Mouse (Mus musculus) CH12.LX (cell line): Measurements from ENCODE around the gene Lmo1. TPM values are rescaled to one million over a fixed set of nuclear protein-coding genes. Genes with fewer than 3 reads are reported as not detected.

Source experiments
- DNase-seq: peaks from one replicate; pipeline ENCODE4 v3.0.0-alpha.2; 2013; ENCODE audit errors: extremely low read depth
- H3K27ac ChIP-seq: 2 replicates; pipeline ENCODE4 v1.5.1; 2012; ENCODE audit warnings: low read depth, mild to moderate bottlenecking, control low read depth, moderate library complexity; ENCODE audit not compliant: insufficient read depth
- H3K27me3 ChIP-seq: replicated peaks from 2 replicates; pipeline ENCODE3; 2012; ENCODE audit warnings: inconsistent platforms
- H3K36me3 ChIP-seq, 2 experiments: replicated peaks in 1 of 2; 2 replicates each; pipeline versions ENCODE3 to v1.6.1; 2012; ENCODE audit warnings: inconsistent platforms in 1 of 2, low read length in 1 of 2, mild to moderate bottlenecking in 1 of 2, mixed read lengths in 1 of 2, moderate library complexity in 1 of 2; ENCODE audit not compliant: control insufficient read depth in 1 of 2, insufficient read depth in 1 of 2
- H3K4me1 ChIP-seq, 2 experiments: 2 replicates each; pipeline ENCODE4 v1.6.1; 2012; ENCODE audit warnings: inconsistent platforms in 1 of 2, moderate library complexity in 1 of 2; ENCODE audit not compliant: insufficient read depth in 2 of 2, control insufficient read depth in 1 of 2
- H3K4me2 ChIP-seq: 2 replicates; pipeline ENCODE4 v1.6.1; 2012; ENCODE audit warnings: low read depth, mild to moderate bottlenecking, control low read depth; ENCODE audit not compliant: poor library complexity, insufficient read depth, severe bottlenecking
- H3K4me3 ChIP-seq, 3 experiments: fragments of 150-350 bp in 1 of 3; sonication (generic) in 1 of 3; replicated peaks in 1 of 3; 2 replicates each; pipeline versions ENCODE3 to v1.5.1; 2011 to 2012; ENCODE audit warnings: low read depth in 2 of 3, low read length in 2 of 3, mild to moderate bottlenecking in 2 of 3, moderate library complexity in 2 of 3, control low read depth in 1 of 3, improper control_type of control experiment in 1 of 3, inconsistent platforms in 1 of 3, mixed read lengths in 1 of 3; ENCODE audit not compliant: poor library complexity in 1 of 3
- H3K79me2 ChIP-seq: replicated peaks from 2 replicates; pipeline ENCODE4 v1.6.1; 2012; ENCODE audit warnings: mild to moderate bottlenecking, moderate library complexity; ENCODE audit not compliant: control insufficient read depth, poor library complexity, insufficient read depth, severe bottlenecking; ENCODE audit errors: extremely low read depth
- H3K9ac ChIP-seq: 2 replicates; pipeline ENCODE4 v1.6.1; 2012; ENCODE audit warnings: low read depth, mild to moderate bottlenecking, control low read depth, moderate library complexity; ENCODE audit not compliant: insufficient read depth
- H3K9me3 ChIP-seq: replicated peaks from 2 replicates; pipeline ENCODE3; 2012; ENCODE audit warnings: low read length, inconsistent platforms, mixed read lengths
- CHD1 ChIP-seq: IDR thresholded peaks from 2 replicates; pipeline ENCODE4 v1.6.1; 2012; ENCODE audit warnings: low read depth, low read length, improper control_type of control experiment, inconsistent platforms
- E2F4 ChIP-seq: IDR thresholded peaks from 2 replicates; pipeline ENCODE4 v1.6.1; 2011; ENCODE audit warnings: low read depth, low read length, improper control_type of control experiment; ENCODE audit not compliant: insufficient replicate concordance
- ETS1 ChIP-seq: conservative IDR thresholded peaks from 2 replicates; pipeline ENCODE4 v1.6.1; 2012; ENCODE audit warnings: low read depth, mild to moderate bottlenecking, inconsistent platforms, low read length, improper control_type of control experiment, moderate library complexity
- GABPA ChIP-seq: IDR thresholded peaks from 2 replicates; pipeline ENCODE4 v1.6.1; 2012; ENCODE audit warnings: low read depth, low read length, improper control_type of control experiment, inconsistent platforms; ENCODE audit not compliant: insufficient replicate concordance
- HCFC1 ChIP-seq: IDR thresholded peaks from 2 replicates; pipeline ENCODE4 v1.6.1; 2012; ENCODE audit warnings: low read depth, mild to moderate bottlenecking, inconsistent platforms, low read length, improper control_type of control experiment
- IRF4 ChIP-seq: IDR thresholded peaks from 2 replicates; pipeline ENCODE4 v1.6.1; 2014; ENCODE audit warnings: low read depth, mild to moderate bottlenecking, inconsistent platforms, low read length, improper control_type of control experiment
- JUN ChIP-seq: IDR thresholded peaks from 2 replicates; pipeline ENCODE4 v1.6.1; 2011; ENCODE audit warnings: low read depth, mild to moderate bottlenecking, low read length, improper control_type of control experiment, moderate library complexity; ENCODE audit not compliant: insufficient read depth
- MAFK ChIP-seq: IDR thresholded peaks from 2 replicates; pipeline ENCODE4 v1.6.1; 2011; ENCODE audit warnings: low read length, improper control_type of control experiment; ENCODE audit not compliant: insufficient replicate concordance
- MAX ChIP-seq: IDR thresholded peaks from 2 replicates; pipeline ENCODE4 v1.6.1; 2011; ENCODE audit warnings: low read length, improper control_type of control experiment
- MXI1 ChIP-seq: IDR thresholded peaks from 2 replicates; pipeline ENCODE4 v1.6.1; 2011; ENCODE audit warnings: mild to moderate bottlenecking, low read depth, low read length, improper control_type of control experiment
- MYC ChIP-seq: IDR thresholded peaks from 2 replicates; pipeline ENCODE4 v1.6.1; 2011; ENCODE audit warnings: low read depth, mild to moderate bottlenecking, improper control_type of control experiment, low read length
- PAX5 ChIP-seq: IDR thresholded peaks from 2 replicates; pipeline ENCODE4 v1.6.1; 2012; ENCODE audit warnings: low read length, inconsistent platforms, mixed read lengths
- RAD21 ChIP-seq: IDR thresholded peaks from 2 replicates; pipeline ENCODE4 v1.6.1; 2011; ENCODE audit warnings: low read depth, mild to moderate bottlenecking, low read length, improper control_type of control experiment, moderate library complexity
- SIN3A ChIP-seq: IDR thresholded peaks from 2 replicates; pipeline ENCODE4 v1.6.1; 2012; ENCODE audit warnings: low read length, improper control_type of control experiment, inconsistent platforms
- SMC3 ChIP-seq: IDR thresholded peaks from 2 replicates; pipeline ENCODE4 v1.6.1; 2011; ENCODE audit warnings: low read depth, low read length, improper control_type of control experiment
- UBTF ChIP-seq: IDR thresholded peaks from 2 replicates; pipeline ENCODE4 v1.6.1; 2012; ENCODE audit warnings: low read depth, mild to moderate bottlenecking, inconsistent platforms, low read length, improper control_type of control experiment, moderate library complexity
- ZMIZ1 ChIP-seq: IDR thresholded peaks from 2 replicates; pipeline ENCODE4 v1.6.1; 2012; ENCODE audit warnings: low read depth, mild to moderate bottlenecking, inconsistent platforms, low read length, improper control_type of control experiment
- ZNF384 ChIP-seq: IDR thresholded peaks from 2 replicates; pipeline ENCODE4 v1.6.1; 2012; ENCODE audit warnings: low read depth, low read length, improper control_type of control experiment, inconsistent platforms
- dilution Hi-C: fragments of 300-500 bp; cut with MboI; formaldehyde crosslinking; loops from 2 replicates; pipeline ENCODE4 v1.14.3; 2020; ENCODE audit warnings: low sequenced_read_pairs; ENCODE audit not compliant: extremely low pct_unique_long_range_greater_than_20kb, extremely low pct_ligation_motif_present
- in situ Hi-C: fragments of 300-500 bp; cut with MboI; formaldehyde crosslinking; loops from 3 replicates; pipeline ENCODE4 v1.14.3; 2019; ENCODE audit warnings: low sequenced_read_pairs, low pct_ligation_motif_present, low pct_unique_long_range_greater_than_20kb, mixed read lengths
- polyA plus RNA-seq: library from polyadenylated mRNA; unstranded; fragments of >175 nt; gene quantifications from 2 replicates; pipeline ENCODE4 v1.2.1, GENCODE M21; 2012; ENCODE audit warnings: low read depth; ENCODE audit not compliant: insufficient read length
- total RNA-seq, 2 experiments: library from RNA; depleted of rRNA; stranded (reverse); fragments of 300-350 nt in 1 of 2; fragments of >200 nt in 1 of 2; gene quantifications; 2 replicates each; pipeline ENCODE4 v1.2.3; 2012 to 2014

The Lmo1 gene
- total and polyA plus RNA-seq, 3 experiments, result 0.30 TPM; not detected in 2

GRCm38 (mm10) chr7:109220766-109221715, 46.0 kb upstream of the Lmo1 start:
- no peaks in the 10 kb centered on the region for H3K36me3 ChIP-seq
- in situ Hi-C loops, result no loop called here
- no peak overlapping the region for H3K27ac ChIP-seq
- no peaks in the 10 kb centered on the region for H3K79me2 ChIP-seq
- no peak overlapping the region for H3K9ac ChIP-seq
- no peak for DNase-seq
- H3K4me2 ChIP-seq, result no peak overlapping the region
- no peaks in the 10 kb centered on the region for H3K9me3 ChIP-seq
- no peak for TF ChIP-seq E2F4
- TF ChIP-seq PAX5, result no peak
- TF ChIP-seq ZMIZ1, result no peak
- TF ChIP-seq RAD21, result no peak
- H3K27me3 ChIP-seq, result peaks cover 74% of the 10 kb centered on the region
- H3K4me3 ChIP-seq, result no peak overlapping the region
- dilution Hi-C loops, result no loop called here
- H3K4me1 ChIP-seq, result no peaks in the 10 kb centered on the region

- TF ChIP-seq MYC (no peak), UBTF (no peak), JUN (no peak), HCFC1 (no peak), GABPA (no peak), MXI1 (no peak), CHD1 (no peak), ZNF384 (no peak), IRF4 (no peak), MAFK (no peak), ZMIZ1 (no peak), ETS1 (no peak), MAX (no peak), SIN3A (no peak), SMC3 (no peak)
- no peak for DNase-seq
- Histone ChIP-seq H3K27me3 (peaks cover 73% of the 10 kb centered on the region), H3K4me3 (no peak overlapping the region), H3K79me2 (no peaks in the 10 kb centered on the region), H3K36me3 (no peaks in the 10 kb centered on the region), H3K4me1 (no peaks in the 10 kb centered on the region), H3K4me2 (no peak overlapping the region), H3K27ac (no peak overlapping the region), H3K9me3 (no peaks in the 10 kb centered on the region), H3K9ac (no peak overlapping the region)
- in situ Hi-C loops (no loop called here), dilution Hi-C loops (no loop called here)
These were observed 45.0 kb upstream of the Lmo1 start for GRCm38 (mm10) chr7:109220026-109220425.
